Mouse (Mus musculus): Measurements from ENCODE around the gene Snx30.

Snx30 gene

DNA sequence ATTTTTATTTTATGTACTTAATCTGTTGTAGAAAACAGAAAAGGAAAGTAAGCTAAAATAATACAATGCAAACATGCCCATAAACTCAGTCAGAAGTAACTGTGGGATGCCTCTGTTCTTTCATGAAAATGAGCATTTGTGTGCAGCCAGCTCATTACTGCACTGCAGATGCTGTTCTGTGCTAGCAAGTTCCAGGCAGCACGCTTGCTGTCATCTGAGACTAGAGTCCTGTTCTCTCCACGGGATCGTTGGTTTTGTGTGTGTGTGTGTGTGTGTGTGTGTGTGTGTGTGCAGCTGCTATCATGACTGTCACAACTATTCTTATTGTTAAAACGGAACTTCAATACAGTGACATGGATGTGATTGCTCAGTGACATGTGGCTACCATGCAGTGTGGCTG lies 56.2 kb downstream of the Snx30 start:
- in situ Hi-C loops (cut with MboI; ENCODE audit: unreplicated experiment in 2 of 2) = no loop called here

DNA sequence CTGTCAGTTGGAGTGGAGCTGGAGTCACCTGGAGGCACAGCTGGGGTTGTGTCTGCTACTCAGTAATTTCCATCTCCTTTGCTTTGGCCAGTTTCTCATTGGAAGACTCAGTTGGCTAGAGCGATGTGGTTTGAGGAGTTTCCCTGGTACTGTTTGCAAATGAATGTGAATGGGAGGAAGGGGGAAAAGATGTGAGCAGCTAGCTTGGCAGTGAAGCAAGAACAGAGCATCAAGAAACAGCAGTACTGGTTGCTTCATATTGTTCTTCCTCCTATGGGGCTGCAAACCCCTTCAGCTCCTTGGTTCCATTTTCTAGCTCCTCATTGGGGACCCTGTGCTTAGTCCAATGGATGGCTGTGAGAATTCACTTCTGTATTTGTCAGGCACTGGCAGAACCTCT lies 56.7 kb downstream of the Snx30 start:
- in situ Hi-C loops (cut with MboI; ENCODE audit: unreplicated experiment in 2 of 2) = no loop called here

DNA sequence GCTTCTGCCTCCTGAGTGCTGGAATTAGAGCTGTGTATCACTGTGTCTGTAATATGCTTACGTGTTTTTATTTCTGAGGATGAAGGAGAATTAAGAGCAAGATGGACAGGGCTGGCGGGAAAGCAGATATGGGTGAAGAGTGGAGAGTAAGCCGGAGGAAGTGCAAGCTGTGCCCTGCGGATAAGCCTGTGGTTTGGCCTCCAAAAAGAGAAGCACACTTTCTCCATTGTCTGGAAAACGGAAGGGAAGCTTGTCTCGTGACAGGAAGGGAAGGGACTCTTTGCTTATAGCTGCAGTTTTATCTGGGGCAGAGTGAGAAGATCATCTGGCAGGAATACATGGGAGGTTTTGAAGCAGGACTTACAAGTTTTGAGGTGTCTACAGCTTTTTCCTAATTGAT lies 58.2 kb downstream of the Snx30 start:
- in situ Hi-C loops (cut with MboI; ENCODE audit: unreplicated experiment in 2 of 2) = no loop called here

DNA sequence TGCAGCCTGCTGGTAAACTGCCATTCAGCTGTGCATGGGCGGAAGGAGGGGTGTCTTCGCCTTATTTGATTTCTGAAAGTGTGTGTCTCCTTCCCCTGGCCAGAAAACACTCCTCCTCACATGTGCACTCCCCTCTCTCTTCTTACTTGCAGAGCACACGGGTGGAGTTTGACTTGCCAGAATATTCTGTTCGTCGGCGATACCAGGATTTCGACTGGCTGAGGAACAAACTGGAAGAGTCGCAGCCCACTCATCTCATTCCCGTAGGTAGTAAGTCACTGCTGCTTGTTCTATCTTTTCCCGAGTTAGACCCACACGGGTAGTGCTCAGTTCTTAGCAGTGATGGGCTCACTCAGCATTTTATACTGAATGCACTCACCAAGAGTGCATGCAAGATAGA lies 62.4 kb downstream of the Snx30 start:
- in situ Hi-C loops (cut with MboI; ENCODE audit: unreplicated experiment in 2 of 2) = no loop called here

DNA sequence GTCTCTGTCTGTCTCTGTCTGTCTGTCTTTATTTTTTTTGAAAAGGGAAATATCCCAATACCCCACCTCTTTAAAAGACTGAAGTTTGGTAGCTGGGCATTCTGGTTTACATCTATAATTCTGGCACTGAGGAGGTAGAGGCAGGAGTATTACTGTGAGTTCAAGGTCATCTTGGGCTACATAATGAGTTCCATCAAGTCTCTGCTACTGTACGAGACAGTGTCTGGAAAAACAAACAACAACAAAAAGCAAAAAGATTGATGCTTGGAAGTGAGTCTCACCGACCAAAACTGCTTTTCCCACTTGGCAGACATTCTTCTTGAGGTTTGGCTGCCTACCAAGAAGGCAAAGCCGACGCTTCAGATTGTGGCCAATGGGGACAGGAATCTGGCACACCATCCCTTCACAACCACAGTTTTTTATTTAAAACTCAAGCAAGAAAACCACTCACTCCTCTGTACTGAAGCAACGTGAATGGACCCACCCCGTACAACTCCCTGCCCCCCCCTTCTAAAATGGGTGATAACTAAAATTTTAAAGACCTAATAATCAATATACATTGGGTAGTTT lies 63.9 kb downstream of the Snx30 start:
- in situ Hi-C loops (cut with MboI; ENCODE audit: unreplicated experiment in 2 of 2) = no loop called here

DNA sequence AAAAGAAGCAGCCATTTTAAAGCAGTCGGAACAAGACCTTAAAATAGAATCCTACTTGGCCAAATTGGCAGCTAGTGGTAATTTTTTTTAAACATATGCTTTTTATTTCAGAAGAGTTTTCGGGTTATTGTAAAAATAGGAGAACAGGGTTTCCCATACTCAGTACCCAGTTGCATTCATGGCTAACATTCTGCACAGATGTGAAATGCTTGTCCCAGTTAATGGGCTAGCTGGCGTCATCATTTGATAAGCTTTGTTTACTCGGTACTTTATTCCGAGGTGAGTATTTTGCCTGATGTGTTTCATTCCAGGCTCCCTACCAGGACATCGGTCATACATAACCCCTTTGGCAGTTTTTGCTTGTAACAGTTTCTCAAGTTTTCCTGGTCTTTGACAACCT lies 64.8 kb downstream of the Snx30 start:
- in situ Hi-C loops (cut with MboI; ENCODE audit: unreplicated experiment in 2 of 2) = no loop called here

DNA sequence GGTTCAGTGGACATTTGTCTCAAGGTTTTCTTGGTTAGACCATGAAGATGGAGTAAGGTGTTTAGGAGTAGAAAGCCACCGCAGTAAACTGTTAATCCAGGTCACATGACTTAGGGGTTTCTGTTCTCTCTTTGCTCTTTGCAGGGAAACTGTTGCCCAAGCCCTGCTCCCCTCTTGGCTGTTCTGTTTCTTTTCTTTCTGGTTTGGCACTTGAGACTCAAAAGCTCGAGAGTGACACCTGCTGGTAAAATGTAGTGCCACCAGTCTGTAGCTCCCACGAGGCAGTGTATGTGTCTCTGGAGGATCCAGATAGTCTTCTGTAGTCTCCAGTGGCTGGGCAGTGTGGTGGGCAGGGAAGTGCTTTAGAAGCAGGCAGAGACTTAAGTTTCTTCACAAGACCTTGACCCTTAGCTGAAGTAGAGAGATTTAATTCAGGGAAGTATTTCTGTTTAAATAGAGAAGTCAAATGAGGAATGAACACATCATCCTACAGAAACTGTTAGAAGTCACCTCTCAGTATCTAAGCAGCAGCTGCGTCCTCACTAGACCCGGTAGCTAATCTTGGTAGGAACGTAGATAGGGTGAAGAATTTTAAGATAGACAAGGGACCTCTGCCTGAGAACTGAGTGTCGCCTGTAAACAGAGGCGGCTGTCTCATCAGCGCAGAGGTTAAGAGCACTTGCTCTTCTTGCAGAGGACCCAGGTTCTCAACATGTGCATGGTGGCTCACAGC lies 65.4 kb downstream of the Snx30 start:
- in situ Hi-C loops (cut with MboI; ENCODE audit: unreplicated experiment in 2 of 2) = no loop called here

DNA sequence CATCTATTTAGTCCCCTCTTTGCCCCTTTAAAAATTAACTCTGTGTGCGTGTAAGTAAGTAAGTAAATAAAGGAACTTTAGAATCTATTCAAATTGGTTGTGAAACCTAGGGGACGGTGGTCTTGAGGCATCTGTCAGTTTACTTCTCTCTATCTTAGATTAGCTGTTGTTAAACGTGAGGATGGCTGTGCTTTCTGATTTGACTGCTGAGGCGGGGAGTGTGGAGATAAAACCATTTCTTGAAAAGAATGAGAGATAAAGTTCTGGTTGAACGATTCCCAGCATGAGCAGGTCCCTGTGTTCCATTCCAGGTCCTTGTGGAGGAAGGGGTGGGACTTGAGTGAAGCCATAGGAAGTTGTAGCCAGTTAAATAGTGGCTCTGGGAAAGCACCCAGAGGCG lies 67.6 kb downstream of the Snx30 start:
- in situ Hi-C loops (cut with MboI; ENCODE audit: unreplicated experiment in 2 of 2) = no loop called here

DNA sequence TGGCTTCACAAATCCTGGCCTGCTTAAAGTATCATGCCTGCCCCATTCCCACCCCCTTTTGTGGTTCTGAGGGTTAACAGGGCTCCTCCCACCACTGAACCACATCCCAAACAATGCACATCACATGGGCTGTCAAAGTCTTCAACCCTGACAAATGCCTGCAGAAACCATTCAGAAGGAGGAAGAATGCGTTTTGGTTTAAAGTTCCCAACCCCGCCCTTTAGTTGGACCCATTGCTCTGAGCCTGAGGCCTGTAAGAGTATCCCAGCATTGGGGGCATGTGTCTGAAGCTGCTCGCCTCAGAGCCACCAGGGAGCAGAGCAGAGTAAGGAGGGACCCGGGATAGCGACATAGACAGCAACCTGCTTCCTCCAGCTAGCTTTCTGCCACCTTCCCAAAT lies 68.2 kb downstream of the Snx30 start:
- in situ Hi-C loops (cut with MboI; ENCODE audit: unreplicated experiment in 2 of 2) = no loop called here

DNA sequence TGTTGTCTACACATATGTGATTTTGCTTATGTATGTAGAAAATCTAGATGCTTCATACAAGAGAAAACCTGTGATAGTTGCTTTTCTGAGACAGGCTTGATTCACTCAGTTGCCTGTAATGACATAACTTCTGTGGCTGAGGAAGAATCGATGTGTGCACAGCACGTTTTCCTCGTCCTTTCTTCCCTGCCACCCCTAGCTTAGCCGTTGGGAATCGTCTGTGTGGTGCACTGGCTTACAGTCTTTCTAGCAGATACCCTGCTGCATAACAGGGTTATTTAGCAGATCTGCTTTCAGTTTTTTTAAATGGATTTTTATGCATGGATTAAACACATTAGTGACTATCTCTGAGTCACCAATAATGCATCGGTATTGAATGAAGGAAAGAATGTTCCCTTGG lies 70.9 kb downstream of the Snx30 start:
- in situ Hi-C loops (cut with MboI; ENCODE audit: unreplicated experiment in 2 of 2) = loop anchor here in 1 of 2 experiments (5.0 kb wide), 1 partner anchor 36 kb away; no protein-coding TSS in a partner anchor

DNA sequence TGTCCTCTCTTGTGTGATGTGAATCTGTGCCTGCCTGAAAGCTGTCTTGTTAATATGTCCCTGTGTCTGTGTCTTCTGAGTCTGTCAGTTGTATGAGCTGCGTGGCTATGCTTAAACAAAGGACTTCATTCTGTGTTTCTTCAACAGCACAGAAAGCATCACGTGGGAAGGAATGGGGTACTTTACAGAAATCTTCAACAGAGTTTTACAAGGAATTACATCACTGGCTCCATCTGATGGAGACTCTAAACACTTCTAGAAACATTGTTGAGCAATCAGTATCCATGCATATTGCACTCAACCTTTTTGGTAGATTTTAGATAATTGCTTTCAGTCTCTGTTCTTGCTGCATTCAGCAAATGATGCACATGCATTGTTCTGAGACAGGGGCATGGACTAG lies 71.4 kb downstream of the Snx30 start:
- in situ Hi-C loops (cut with MboI; ENCODE audit: unreplicated experiment in 2 of 2) = loop anchor here in 1 of 2 experiments (5.0 kb wide), 1 partner anchor 35 kb away; no protein-coding TSS in a partner anchor

DNA sequence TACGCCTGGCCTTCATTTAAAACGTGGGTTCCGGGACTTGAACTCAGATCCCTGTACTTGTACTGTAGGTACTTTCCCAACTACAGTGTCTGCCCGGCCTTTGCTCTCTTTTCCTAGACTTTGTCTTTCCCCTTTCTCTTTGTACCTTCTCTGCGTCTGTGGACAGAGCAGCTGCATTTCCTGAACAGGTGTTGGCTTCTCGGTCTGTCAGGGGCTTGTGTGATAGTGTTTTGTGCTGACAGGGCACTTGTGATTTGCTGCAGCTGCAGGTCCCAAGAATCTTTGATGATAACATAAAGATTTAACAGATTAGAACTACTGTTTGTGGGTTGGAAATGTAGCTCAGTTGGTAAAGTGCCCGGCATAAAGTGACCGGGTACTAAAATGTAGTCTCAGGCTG lies 73.0 kb downstream of the Snx30 start:
- in situ Hi-C loops (cut with MboI; ENCODE audit: unreplicated experiment in 2 of 2) = loop anchor here in 1 of 2 experiments (5.0 kb wide), 1 partner anchor 34 kb away; no protein-coding TSS in a partner anchor

DNA sequence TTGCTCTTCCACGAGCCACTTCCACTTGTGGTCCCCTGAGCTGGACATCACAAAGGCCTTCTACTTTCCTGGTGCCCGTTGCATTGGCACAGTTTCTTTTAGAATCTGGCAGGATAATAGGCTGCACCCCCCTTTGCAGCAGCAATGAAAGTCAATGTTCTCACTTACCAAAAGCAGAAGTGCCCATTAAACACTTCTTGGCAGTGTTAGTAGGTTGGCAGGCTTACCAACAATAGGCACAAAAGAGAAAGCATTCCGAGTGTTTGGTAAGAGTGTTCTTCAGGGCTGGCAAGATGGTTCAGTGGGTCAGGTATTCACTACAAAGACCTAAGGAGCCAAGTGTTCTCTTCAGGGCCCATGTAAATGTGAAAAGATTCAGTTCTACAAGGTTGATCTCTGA lies 73.8 kb downstream of the Snx30 start:
- in situ Hi-C loops (cut with MboI; ENCODE audit: unreplicated experiment in 2 of 2) = loop anchor here in 1 of 2 experiments (5.0 kb wide), 1 partner anchor 33 kb away; no protein-coding TSS in a partner anchor

DNA sequence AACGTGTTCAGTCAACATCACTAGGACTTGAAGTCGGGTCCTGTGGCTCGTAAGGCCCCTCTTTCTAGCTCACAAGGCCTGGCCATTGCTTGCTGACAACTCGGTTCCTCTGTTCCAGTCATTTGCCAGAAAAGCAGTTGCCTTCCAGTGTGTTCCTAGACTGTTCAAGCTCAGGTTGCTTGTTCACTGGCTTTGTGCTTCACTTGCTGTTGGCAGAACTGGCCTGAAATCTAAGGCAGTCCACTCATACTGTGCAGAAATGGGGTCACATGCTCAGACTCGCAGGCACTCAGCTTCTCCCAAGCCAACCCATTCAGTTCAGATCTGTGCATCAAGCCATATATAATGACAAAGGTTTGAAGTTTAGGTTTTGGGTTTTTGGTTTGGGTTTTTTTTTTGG lies 75.1 kb downstream of the Snx30 start:
- in situ Hi-C loops (cut with MboI; ENCODE audit: unreplicated experiment in 2 of 2) = no loop called here

DNA sequence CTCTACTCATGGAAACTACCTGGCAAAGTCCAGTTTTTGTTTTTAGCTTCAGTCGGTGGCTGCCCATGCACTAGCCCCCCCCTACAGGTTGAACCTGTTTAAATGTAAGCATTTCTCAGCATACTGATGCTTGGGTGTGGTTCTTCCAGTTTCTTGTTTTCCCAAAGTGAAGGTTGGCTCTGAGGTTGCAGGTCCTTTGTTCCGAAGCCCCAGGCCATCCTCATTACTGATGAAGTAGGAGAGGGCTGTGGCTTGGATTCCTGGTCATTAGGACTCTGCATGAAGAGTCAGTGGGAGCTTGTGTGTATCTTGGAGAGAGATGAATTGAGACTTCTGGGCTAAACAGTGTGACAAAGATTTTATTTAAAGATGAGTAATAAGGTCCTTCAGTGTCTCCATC lies 75.6 kb downstream of the Snx30 start:
- in situ Hi-C loops (cut with MboI; ENCODE audit: unreplicated experiment in 2 of 2) = no loop called here

DNA sequence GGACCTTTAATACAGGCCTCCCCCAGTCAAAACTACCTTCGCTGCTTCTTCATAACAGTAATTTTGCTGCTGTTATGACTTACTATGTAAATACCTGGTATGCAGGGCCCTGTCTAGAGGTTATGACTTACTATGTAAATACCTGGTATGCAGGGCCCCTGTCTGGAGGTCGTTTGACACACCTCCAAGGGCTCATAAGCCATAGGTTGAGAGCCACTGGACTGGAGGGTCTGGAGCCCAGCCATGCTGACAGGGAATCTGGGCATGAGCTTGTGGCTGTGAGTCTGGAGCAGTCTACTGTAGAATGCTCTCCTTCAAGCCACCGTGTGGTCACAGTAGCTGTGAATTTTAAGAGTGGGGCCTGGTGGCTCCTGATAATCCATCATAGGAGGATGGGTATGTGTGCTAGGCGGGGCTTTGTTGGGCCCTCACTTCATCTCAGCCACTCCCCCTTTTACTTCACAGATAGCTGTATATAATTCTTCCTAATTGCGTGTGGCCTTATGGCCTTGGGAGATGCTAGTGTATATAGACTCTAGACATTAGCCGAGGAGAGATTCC lies 78.6 kb downstream of the Snx30 start:
- in situ Hi-C loops (cut with MboI; ENCODE audit: unreplicated experiment in 2 of 2) = no loop called here

DNA sequence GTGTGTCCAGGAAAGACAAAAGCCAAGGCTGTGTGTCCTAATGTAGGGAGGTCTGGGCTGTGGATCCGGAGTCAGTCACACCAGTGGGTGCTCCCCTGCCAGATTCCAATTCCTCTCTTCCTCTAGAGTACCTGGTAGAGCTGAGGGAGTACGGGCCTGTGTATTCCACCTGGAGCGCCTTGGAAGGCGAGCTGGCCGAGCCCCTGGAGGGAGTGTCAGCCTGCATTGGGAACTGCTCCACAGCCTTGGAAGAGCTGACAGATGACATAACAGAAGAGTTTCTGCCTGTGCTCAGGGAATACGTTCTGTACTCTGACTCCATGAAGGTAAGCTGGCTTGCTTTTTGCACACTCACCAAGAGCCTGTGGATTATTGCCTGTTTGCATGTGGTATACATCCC lies 80.6 kb downstream of the Snx30 start:
- in situ Hi-C loops (cut with MboI; ENCODE audit: unreplicated experiment in 2 of 2) = no loop called here

DNA sequence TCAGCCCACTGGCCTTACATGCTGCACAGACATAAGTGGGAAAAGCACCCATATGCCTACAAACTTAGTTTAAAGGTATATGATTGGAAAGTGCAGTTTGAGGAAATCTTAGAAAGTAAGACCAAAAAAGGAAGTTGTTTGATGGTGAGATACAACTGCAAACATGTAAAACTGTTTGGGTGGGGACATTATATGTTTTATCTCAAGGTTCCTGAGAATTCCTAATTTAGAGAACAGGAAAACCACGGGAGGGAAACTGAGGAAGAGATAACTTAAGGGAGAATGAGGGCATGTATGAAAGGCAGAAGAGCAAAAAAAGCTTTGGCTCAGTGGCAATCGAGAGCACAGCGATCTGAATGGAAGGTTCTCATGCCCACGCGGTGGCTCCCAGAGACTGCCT lies 81.4 kb downstream of the Snx30 start:
- in situ Hi-C loops (cut with MboI; ENCODE audit: unreplicated experiment in 2 of 2) = no loop called here

DNA sequence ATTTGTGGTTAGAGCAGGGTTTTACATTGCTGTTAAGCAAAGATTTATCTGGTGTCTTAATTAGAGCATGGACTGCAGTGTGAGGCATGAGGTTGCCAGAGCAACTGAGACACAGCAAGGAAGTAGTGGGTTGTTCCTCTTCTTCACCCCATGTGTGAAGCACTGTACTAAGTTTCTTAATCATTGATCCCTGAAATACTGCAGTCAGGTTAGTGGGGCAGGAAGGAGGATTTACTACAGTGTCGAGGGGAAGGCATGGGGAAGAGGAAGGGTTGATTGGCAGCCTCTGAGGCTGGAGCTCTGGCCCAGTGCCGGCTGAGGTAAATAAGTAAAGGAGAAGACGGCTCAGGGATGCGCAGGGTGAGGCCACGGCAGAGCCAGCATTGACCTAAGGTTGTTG lies 82.4 kb downstream of the Snx30 start:
- in situ Hi-C loops (cut with MboI; ENCODE audit: unreplicated experiment in 2 of 2) = no loop called here

DNA sequence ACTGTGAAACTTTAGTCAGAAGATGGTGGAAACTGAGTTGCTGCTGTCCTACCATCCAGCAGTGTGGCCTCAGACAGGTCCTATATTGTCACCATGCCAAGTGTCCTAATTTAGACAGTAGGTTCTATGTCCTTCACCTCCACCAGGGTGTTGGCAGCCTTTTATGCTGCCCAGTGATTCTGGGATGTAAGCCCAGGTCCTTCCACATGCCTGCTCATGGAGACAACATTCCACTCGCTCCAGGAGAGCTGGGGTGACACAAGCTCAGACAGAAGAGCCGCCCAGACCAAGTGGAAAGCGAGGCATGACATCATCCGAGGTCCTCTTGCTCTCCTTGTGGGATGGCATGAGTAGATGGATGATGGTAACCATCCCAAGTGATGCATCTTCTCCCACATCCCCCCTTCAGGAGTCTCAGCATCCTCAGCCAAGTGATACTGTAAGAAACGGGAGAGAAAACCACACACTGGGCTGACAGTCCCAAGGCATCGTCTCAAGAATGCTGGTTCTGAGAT lies 84.5 kb downstream of the Snx30 start:
- in situ Hi-C loops (cut with MboI; ENCODE audit: unreplicated experiment in 2 of 2) = no loop called here

DNA sequence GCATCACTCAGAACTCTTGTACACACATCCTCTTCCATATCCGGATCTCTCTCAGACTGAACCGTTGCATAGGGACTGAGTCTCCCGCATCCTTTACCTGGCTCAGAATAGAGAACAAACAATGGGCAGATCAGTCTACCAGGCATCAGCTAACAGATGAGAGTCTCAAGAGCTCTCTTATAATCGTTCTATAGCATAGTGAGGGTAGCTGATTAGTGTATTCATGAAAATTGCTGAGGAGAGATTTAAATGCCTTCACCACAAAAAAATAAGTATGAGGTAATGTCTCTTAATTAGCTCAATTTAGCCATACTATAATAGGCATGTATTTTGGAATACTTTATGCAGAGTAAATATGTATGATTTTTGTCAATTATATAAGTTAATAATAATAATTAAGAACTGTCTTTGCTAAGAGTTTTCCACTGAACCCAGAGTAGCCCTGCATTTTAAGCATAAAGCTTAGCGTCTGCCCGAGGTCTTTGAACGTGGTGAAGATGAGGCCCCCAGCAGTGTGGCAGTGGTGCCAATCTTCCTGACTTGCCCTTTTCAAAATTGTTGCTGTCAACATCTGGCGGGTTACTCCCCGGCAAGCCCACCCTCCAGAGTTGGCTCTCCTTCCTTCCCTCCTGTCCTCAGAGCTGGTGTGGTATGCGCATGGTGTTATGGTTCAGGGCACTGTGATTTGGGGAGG lies 86.2 kb downstream of the Snx30 start:
- in situ Hi-C loops (cut with MboI; ENCODE audit: unreplicated experiment in 2 of 2) = no loop called here
